Mouse (Mus musculus): Measurements from ENCODE around the gene Arel1.

- TF ChIP-seq POLR2A (IDR thresholded peaks at IDR 0.05; ENCODE audit: extremely low read depth, insufficient read depth, low read length) = no peak
- TF ChIP-seq CTCF (IDR thresholded peaks at IDR 0.05; ENCODE audit: low read depth, low read length) = no peak
Measured at GRCm38 (mm10) chr12:84941717-84942116, 29.0 kb downstream of the Arel1 start.
